Mouse (Mus musculus): ENCODE measurements around the gene Morn1. TPM values are rescaled to one million over a fixed set of nuclear protein-coding genes. Genes with fewer than 3 reads are reported as not detected.
A peak's percentile ranks its signal among the peaks of the same experiment; 100 is the strongest.
"Not testable (repeated sequence)": the region's sequence is repeated elsewhere in the genome, so short reads cannot be mapped to it uniquely, and the experiment has no call there.

Gene Morn1
- 1 to 10 TPM; 1.2 to 1.6 TPM for polyA plus RNA-seq (2017; shearing (Covaris generic))

DNA sequence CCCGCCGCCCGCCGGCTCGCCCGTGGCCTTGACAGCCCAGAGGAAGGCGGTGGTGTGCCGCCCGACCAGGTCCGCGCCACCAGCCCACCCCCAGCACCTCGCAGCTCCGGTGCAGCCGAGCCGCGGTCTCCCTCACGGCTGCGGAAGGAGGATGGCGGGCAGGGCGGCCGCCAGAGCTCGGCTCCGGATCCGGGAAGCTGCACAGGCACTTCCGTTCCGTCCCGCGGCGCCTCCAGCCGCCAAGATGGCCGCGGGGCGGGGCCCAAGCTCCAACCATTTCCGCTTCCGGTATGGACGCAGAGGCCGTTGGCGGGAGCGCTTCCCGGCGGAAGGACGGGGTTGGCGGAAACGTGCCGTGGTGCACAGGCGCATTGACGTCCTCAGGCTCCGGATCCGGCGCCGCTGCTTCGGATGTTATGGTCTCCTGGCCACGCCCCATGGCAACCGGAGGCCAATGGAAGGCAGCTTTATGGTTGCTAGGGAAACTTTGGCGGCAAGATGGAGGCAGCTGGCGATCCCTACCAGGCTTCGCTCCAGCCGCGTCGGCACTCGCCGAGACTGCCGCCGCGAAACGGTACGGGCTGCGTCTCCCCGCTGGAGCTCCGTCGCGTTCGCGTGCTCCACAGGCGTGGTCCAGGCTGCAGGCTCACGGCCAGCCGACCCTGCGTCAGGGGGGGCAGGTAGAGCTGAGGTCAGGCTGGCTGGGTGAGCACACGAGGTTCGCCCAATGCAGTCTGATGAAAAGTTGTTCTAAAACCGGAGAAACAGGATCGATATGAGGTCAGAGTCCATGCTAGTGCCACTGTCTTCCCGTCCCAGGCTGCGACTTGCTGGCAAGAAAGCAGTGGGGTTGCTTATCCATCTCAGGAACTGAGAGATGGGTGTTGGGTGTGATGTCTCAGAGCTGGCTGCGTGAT, at the start of gene Morn1, which contains the start of gene Rer1:
TSS of gene Morn1 (plus strand) at position 470 of the 917 bp plus-strand sequence.
TSS of gene Rer1 (minus strand) at position 275 of the 917 bp plus-strand sequence.
- peak; percentile 95 for ATAC-seq

- ATAC-seq, result no peak
These were observed 46.2 kb upstream of the Morn1 start for GRCm38 (mm10) chr4:155040197-155040596.

- no peak for ATAC-seq
These were observed 45.7 kb upstream of the Morn1 start for GRCm38 (mm10) chr4:155040696-155041095.

DNA sequence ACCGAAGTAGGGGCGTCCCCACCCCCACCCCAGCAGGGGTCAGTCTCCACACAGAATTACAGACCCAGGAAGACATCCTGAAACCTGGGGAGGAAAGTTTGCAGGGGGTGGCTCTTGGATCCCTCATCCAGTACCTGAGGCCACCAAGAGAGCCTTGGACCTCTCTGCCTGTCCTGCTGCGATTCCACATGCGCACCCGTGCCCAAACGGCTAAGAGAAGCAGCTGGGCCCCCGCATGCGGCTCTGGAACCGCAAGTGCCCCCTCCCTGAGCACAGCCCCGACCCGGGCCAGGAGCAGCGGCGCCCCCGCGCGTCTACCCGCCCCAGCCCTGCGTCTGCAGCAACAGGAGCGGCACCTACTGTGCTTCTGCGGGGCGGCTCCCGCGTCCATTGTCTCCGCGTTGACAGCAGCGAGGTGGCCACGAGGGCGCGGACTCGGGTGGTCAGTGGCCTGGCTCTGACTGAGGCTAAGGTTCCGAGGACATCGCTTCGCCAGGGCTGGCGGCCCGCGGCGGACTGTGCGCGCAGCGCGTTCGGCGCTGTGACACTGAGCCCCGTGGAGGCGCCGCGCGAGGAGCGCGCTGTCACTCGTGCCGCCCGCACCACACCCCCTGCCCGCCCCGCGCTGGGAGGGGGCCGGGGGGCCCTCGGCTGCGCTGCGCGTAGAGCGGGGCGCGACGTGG, 43.6 kb upstream of the Morn1 start:
- ATAC-seq, result no peak

- no peak for ATAC-seq
These were observed 43.1 kb upstream of the Morn1 start for GRCm38 (mm10) chr4:155043289-155043625.

DNA sequence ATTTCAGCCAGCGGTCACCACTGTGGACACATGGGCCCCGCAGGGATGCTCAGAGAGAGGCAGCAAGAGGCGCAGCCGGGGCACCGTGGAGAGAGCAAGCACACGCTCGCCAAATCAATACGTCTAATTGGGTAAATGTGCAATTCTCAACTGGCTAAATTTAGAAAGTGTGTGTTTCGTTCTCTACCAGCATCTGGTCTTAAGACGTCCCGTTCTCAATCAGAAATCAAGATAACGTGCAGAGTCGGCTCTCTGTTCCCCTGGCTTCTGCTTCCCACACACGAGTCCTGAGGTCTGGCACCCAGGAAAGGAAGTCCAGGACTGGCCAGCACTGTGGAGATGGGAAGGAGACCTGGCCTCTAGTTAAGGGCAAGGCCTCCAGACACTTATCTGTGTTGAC, 39.7 kb upstream of the Morn1 start:
- ATAC-seq, result no peak

GRCm38 (mm10) chr4:155050116-155050515, 36.3 kb upstream of the Morn1 start:
- ATAC-seq, result peak; percentile 71

DNA sequence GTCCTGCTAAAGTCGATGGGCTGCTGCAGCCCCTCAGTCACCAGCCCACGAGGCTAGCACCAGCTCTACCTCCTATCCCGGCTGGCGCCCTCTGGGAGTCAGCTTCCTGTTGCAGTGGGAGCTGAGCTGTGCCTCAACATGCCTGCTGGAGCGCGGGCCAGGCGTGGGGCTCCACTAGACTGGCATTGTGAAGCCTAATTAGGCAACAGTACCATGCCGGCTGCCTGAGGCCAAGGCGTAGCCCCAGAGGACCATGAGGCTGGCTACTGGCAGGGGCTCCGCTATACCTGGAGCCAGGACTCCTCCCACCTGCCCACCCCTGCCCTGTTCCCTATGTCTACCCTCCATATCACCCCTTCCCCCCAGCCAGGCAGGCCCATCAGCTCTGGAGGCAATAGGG, 29.7 kb upstream of the Morn1 start, which contains the start of gene Plch2:
TSS of gene Plch2 (minus strand) at position 61 of the 400 bp plus-strand sequence.
- no peak for ATAC-seq

DNA sequence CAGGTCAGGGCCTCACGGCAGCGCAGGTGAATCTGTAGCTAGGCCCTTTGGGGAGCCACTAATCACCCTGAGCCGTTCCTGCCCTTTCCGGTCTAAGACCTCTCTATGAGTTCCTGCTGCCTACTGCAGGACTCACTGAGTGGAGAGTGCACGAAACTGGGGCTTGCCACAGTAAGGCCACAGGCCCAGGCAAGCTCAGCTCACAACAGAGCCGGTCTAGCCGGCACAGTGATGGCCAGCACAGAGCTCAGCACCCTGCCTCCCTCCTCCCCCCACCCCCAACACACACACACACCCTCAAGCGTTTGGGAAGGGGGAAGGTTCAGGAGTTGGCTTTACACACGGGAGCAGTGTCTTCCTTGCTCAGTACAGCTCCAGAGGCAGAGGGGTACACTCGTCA, 28.1 kb upstream of the Morn1 start:
- ATAC-seq, result no peak

DNA sequence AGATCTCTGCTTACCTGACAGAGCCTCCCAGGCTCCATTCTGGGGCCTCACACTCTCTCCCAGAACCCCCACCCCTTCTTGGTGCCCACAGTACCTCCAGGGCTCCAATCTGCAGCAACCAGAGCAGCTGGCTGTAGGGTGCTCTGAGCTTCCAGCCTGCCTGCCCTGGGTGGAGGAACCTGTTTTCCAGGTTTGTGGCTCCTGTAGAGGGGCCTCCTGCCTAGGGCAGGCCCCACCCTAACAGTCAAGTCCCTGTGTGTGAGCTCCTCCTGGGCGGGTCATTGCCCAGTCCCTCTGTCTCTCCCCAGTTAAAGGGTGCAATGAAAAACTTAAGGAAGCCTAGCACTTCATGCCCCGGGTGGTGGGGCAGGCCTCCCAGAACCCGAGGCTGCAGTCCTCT, 22.5 kb upstream of the Morn1 start:
- ATAC-seq, result no peak

DNA sequence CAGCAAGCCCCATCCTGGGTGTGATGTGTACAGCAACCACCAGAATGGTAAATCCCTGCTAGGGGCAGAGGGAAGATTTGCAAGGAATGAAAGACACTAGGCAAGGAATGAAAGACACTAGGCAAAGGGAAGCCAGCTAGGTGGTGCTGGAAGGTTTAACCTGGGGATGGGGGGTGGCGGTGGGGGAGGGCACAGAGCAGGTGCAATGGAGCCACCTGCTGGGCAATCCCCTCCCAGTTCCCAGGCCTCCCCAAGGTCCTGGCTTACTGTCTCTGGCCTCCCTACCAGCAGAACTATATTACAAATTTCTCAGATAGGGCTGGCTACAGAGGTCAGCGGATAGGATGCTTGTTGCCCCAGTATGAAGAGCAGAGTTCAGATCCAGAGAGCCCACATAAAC, 21.9 kb upstream of the Morn1 start:
- no peak for ATAC-seq

DNA sequence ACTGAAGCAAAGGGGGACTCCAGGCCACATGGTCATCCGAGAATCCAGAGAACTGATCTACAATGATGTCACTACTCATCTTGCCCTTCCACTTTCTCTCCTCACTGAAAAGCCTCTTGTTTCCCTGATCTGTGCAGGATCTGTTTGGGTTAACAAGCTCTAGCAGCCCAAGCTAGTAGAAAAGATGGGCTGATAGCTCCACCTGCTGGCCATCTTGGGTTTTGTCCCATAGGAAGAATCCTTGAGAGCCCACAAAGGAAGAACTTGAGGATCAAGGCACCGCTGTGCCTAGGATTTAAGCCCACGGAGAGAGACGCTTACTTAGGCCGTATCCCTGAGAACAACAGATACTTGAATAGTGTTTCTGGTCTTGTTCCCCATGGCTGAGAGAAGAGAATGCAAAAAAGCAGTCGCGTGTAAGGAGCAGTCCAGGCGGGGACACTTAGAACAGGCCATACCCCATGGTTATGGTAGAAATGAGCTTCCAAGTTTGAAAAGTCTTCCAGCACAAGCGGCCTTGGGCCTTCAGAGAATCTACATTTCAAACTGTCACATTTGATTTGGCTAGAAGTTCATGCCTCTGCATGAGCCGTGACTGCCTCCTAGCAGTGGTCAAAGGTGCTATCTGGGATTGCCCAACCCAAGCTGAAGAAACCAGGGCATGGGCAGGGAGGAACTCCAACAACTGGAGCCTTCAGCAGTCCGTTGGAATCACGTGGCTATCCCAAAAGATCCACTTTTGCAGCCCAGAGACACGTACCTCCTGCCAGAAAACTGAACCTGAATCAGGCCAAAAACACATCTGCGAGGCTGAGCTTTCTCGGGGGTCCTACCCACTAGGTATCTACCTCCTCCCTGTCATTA, 20.2 kb upstream of the Morn1 start:
- ATAC-seq, result peak; percentile 33

- ATAC-seq, result peak; percentile 89
These were observed 19.4 kb upstream of the Morn1 start, which contains the start of gene Pex10 for GRCm38 (mm10) chr4:155066834-155067522. Gene Pex10, plus strand, starts transcription at chr4:155067016.

DNA sequence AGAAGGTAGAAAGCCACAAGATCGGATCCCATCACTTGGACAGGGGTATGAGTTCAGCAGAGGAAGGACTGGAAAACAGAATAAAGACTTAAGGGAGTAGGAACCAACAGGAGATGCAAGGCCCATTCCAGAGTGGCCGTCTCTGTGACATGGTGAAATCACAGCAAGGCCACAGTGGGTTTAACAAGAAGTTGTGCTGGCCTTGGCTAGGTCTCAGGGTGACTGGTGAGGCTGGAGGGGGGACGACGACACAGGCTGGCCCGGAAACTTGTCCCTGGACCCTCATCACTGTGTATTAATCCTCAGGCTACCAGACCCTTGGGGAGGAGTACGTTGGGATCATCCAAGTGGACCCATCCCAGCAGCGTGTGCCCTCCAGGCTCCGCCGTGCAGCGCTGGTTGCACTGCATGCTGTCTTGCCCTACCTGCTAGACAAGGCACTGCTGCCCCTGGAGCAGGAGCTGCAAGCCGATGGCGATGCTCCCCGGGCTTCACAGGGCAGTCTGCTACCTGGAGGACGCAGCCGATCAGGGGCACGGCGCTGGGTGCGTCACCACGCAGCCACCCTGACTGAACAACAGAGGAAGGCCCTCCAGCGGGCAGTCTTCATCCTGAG, 17.9 kb upstream of the Morn1 start:
- ATAC-seq, result no peak

DNA sequence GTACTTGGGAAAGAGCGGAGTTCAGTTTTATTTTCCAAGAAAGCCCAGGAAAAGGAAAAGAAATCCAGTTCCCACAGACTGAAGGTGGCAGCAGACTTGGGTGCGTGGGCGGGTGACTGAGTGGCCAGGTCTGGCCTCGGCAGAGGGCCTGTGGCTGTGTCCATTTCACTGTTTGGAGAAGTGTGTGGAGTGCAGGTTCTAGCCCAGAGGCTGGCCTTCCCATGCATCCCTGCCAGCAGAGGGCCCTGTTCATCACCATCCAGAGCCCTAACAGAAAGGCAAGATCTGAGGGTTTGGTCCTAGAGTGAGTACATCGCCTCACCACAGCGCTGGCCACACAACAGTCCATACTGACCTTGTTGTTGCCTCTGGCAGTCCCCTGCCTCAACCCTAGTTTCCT, 17.2 kb upstream of the Morn1 start:
- no peak for ATAC-seq

DNA sequence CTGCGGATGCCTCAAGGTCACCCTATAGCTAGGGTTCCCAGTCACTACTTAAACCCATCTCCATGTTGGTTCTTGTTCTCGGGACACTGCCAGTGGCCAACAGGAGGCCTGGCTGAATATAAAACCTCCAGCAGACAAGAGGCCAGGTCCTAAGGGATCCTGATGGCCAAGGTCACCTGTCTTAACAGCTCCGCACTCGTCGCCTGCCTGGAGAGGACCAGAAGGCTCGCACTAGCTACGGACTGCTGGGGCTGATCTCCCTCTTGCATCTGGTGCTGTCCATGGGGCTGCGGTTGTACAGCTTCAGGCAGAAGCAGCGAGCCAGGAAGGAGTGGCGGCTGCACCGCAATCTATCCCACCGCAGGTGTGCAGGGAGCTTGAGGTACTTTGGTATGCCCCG, 16.2 kb upstream of the Morn1 start:
- no peak for ATAC-seq

DNA sequence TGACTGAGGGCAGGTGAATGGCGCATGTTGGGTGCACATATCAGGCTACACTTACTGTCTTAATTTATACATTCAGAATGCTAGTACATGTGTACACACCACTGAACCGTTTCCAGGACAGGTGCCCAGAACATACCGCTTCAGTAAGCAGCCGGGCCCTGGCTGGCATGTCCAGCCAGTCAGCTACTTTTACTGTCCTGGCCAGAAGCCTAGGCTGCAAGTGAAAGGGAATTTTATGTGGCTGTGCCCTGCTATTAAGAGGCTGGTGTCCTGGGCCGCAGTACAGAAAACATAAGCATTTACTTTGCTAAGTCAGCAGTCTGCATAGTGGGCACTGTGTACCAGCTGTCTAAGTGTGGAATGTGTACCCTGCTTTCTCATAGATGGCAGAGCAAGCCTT, 15.5 kb upstream of the Morn1 start:
- ATAC-seq, result no peak

- ATAC-seq, result no peak
These were observed 12.0 kb upstream of the Morn1 start for GRCm38 (mm10) chr4:155074418-155074817.

DNA sequence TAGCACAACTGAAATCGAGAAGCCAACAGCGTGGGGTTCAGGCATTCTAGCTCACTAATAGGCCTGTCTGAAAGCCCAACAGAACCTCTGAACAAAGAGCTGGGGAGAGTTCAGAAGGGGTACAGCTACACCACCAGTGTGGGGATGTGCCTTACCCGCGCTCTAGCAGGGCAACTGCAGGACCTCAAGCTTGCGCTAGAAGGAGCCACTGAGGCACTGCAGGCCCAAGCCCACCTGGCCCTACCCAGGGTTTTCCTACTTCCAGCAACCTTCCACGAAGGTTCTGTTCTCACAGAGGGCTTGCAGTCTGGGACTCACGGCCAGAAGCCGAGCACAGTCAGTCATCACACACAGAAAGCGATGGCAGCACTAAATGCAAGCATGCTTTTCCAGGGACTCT, 11.2 kb upstream of the Morn1 start:
- ATAC-seq, result no peak

- no peak for ATAC-seq
These were observed 10.6 kb upstream of the Morn1 start for GRCm38 (mm10) chr4:155075813-155076212.

DNA sequence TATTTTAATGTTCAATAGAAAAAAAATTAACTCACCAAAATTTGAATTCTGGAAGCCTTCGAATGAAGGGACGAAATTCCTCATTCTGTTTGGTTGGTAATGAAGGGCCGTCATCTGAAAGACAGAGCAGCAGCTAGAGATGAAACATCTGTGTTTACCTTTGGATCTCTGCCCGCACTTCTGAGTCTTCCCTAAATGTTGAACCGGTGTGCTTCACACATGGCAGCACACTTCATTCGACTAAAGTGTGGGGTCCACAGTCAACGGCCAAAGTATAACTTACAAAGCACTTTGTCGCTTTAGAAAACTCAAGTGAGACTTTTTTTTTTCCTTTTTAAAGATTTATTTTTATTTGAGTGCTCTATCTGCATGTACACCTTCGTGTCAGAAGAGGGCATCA, 9.7 kb upstream of the Morn1 start:
- no peak for ATAC-seq

DNA sequence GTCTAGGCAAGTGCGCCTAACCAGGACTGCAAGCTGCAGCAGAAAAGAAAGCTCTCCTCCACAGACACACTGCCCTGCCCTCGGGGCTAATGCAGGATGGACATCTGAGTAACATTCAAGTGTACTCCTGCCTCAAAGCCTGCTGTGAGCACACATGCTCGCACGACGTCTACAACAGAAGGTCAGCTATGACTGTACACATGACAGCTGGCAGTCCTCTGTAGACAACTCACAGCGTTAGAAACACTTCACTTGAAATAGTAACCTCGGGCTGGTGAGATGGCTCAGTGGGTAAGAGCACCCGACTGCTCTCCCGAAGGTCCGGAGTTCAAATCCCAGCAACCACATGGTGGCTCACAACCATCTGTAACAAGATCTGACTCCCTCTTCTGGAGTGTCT, 7.6 kb upstream of the Morn1 start:
- not testable (repeated sequence) for ATAC-seq

Data from activated CD4-positive, CD25-positive, alpha-beta regulatory T cell, adult 4 months (primary cell).